Mouse (Mus musculus) left cerebral cortex, adult 18-20 months (tissue): Measurements from ENCODE around the gene F7. TPM values are rescaled to one million over a fixed set of nuclear protein-coding genes. Genes with fewer than 3 reads are reported as not detected.
A peak's percentile ranks its signal among the peaks of the same experiment; 100 is the strongest.
"Not testable (repeated sequence)": the region's sequence is repeated elsewhere in the genome, so short reads cannot be mapped to it uniquely, and the experiment has no call there.

Source experiments
- DNase-seq, 2 experiments: peaks; one replicate each; pipeline ENCODE4 v3.0.0; 2021 to 2022; ENCODE audit warnings: low spot score in 2 of 2, mixed read lengths in 1 of 2
- total RNA-seq, 2 experiments: library from RNA; stranded (reverse); gene quantifications; 2 replicates each; pipeline ENCODE4 v1.2.3; 2021

The F7 gene
- total RNA-seq, 2 experiments from 2014 or later, result 0.19 TPM; not detected in 1

DNA sequence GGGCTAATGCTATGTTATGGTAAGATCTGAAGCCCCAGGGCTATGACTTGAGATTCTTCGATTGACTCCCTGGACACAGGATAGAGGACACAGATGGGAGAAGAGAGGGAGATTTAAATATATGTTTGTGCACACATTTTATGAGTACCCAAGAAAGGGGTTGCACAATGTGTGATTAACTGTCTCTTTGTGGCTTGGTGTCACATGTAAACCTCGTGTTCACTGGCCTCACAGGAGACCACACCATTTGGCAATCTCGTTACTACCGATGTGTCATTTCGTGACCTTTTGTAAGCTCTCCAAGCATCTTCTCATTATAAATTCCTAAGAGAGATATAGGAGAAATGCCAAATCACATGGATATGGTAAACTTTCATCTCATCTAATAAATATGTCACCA lies 1.8 kb downstream of the F7 start:
- no peak for DNase-seq

DNA sequence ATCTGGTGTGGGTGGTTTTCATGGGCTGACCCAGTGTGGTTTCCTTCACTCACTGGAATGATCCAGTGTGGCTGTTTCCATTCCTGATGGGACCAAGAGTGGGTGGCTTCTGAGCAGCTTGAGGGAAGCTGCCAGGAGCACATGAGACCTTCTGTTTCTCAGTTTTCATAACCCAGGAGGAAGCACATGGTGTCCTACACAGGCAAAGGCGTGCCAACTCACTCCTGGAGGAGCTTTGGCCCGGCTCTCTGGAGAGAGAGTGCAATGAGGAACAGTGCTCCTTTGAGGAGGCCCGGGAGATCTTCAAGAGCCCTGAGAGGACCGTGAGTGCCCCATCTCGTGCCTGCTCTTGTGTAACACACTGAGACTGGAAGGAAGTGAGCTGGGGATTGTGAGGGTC lies 2.6 kb downstream of the F7 start:
- DNase-seq, result peak; percentile 72 to 86

DNA sequence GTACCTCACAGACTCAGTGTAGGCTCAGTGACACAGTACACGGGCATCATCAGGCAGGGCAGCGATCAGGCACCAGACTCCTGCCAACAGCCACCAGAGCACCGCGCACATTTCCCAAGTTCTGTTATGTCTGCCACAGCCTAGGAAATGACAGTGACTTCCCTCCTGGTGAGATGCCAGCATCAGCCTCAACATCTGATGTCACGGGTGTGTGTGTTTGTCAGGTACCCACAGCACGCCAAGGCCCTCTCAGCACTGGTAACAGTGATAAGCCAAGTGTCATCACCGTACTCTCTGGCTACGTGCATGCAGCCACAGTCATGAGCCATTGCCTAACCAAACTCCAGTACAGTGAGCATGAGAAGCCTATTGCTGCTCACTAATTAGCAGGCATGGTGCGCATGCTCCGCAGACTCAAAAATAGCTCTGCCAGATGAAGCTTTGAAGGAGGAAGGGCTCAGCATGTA lies 10.5 kb downstream of the F7 start:
- peak in 1 of 2 experiments; percentile 28 for DNase-seq

DNA sequence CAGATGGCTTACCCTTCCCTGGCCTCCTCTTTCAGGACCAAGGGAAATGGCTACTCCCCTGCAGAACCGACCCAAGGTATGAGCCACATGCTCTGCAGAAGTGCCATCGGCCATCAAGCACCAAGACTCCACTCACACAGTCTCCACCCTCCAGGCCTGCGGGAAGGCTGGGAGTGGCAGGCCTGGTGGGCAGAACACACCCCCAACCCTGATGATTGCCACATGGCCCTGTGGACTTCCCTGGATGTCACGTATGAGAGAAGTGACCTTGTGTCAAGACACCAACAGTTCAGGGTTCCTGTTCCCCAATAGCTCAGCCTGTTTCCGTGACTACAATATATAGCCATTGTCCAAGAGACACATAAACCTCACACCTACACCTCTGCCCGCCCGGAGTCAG lies 11.2 kb downstream of the F7 start, which contains the start of gene F10:
Gene F10, plus strand, starts transcription at position 294 of the 400 bp plus-strand sequence.
- DNase-seq, result no peak

DNA sequence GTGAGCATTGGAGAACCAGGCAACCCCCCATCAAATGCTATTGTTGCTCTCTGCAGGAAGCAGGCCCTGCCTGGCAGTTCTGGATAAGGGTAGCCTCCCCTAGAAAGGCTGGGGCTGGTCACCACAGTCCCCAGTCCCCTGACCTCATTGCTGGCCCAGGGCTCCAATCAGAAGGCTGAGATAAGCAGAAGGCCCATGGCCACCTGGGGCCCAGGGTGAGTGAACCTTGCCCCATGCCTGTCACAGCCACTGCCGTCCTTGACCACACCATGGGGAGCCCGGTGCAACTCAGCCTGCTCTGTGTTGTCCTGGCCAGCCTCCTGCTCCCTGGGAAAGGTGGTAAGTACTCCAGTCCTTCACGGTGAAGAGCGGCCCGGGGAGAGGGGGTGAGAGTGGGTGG lies 11.7 kb downstream of the F7 start:
- no peak for DNase-seq

DNA sequence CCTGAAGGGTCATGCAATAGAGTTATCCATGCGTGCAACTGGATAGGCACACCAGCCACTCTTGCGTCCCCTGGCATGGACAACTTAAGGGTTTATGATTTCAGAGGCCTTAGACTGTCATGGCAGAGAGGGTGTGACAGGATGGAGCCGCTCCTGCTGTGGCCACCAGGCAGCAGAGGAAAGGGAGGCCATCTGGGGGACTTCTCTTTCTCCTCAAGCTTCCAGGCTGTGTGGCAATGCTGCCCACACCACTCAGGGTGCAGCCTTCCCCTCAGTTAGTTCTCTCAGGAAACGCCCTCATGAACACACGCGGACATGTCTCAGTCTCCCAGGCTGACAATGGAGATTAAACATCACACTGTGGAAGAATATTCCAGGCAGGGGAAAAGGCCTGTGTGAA lies 13.2 kb downstream of the F7 start:
- DNase-seq, result no peak

DNA sequence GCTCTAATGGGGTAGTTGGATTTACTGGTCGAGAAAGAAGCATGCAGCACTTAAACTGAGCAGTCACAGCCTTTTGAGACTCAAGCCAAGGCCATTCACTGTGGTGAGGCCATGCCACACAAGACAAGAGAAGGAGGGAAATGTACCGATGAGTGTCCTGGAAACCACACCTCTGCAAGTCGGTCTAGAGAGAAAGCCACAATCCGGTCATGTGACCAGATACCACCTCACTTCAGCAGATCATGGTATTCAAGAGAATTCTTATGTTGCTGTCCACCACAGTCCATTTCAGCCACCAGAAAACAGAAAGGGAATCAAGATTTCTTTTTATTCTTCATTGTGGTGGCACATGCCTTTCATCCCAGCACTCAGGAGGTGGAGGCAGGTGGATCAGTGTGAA lies 15.6 kb downstream of the F7 start:
- no peak for DNase-seq

DNA sequence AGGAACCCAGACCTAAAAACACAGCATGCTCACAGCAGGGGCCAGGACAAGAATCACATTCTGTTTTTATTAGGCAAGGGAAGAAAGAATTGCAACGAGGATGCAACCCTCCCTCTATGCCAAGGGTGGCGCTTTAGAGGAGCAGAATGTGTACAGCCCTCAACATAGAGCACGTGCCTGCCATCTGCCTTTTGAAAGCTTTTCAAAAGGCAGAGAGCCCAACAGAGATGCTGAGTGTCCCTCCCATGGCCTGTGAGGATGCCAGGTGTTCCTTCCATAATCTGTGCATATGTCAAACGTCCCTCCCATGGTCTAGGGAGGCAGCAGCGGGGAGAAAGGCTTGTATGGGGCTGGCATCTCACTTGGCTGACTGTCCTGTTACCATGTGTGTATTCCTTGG lies 21.8 kb downstream of the F7 start:
- DNase-seq, result no peak

DNA sequence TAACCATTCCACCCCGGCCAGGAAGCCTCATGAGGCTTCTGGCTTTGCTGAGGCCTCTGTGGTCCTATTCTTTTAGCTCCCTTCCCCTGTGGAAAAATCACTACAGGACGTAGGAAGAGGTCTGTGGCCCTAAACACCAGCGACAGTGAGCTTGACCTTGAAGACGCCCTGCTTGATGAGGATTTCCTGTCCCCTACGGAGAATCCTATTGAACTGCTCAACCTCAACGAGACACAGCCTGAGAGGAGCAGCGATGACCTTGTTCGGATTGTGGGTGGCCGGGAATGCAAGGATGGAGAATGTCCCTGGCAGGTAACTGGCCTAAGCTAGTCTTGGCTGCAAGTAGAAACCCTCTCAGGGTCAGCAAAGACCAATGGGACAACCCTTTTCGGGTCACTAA lies 24.7 kb downstream of the F7 start:
- DNase-seq, result no peak

DNA sequence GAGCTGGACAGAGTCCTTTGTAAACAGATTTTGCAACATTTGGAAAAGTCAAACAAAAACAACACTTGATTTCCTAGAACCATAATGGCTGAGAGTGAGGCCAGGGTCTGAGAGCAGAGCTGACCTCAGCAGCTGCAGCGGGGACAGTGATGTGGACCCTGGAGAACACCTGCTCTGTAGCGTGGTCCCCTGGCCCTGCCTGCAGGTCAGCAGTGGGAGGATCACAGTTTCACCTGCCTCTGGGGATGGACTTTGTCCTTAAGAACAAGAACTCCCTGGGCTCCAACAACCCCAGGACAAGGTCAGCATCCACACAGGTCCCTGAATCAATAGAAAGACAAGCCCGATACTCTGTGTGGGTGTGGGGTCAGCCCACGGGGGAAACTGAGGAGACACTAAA lies 31.5 kb downstream of the F7 start:
- DNase-seq, result no peak

DNA sequence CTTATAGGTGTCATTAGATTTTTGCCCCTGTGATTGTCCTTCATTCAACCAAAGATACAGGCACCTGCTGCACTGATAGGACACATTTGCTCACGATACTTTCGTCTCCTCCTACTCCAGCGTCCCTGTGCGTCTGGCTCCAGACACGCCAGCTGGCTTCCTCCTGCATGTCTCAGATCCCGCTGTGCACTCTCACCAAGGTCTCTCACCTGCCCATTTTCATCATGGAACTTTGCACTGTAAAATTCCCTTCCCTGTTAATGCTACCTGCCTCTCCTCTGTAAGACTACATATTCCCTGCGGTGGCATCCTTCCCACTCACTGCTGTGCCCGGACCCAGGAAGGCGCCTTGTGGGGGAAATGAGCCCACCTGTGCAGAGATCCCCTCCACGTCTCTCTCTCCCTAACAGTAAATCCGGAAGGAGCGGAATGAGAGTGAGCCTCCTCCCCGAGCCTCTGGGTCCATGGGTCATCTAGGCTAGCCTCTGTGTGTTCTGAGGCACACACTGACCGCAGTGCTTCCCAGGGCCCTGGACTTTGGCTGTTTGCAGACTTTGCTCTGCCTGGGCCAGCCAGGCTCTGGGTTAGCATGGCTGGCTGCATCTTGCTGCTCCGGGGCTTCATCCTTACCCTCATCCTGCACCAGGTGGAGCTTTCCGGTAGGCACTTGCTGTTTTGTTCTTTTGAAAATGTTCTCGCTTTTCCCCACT lies 34.8 kb downstream of the F7 start, which contains the start of gene Proz:
Gene Proz, plus strand, starts transcription at position 474 of the 710 bp plus-strand sequence.
- no peak for DNase-seq

DNA sequence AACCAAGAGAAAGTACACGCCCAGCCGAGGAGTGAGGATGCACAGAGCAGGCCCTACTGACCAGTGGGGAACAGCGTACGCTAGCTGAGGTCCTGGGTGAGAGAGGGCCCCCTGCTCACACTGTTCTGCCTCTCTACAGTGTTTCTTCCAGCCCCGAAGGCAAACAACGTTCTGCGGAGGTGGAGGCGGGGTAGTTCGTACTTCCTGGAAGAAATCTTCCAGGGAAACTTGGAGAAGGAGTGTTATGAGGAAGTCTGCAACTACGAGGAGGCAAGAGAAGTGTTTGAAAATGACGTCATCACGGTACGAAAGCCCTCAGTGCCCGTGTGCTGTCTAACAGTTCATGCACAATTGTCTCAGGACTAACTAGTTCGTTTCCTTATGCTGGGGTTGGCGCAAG lies 37.3 kb downstream of the F7 start:
- no peak for DNase-seq

DNA sequence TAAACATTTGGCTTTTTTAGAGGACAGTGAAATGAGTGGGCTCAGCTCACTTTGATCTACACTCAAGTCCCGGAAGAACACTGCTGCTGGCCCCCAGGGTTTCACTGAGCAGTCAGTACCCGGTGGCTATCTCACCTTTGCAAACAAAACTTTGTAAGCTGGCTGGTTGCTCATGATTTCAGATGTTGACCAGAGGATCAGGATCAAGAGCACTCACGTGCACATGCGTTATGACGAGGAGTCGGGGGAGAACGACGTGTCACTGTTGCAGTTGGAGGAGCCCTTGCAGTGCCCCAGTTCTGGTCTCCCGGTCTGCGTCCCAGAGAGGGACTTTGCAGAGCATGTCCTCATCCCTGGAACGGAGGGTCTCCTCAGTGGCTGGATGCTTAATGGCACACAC lies 47.4 kb downstream of the F7 start:
- DNase-seq, result no peak

DNA sequence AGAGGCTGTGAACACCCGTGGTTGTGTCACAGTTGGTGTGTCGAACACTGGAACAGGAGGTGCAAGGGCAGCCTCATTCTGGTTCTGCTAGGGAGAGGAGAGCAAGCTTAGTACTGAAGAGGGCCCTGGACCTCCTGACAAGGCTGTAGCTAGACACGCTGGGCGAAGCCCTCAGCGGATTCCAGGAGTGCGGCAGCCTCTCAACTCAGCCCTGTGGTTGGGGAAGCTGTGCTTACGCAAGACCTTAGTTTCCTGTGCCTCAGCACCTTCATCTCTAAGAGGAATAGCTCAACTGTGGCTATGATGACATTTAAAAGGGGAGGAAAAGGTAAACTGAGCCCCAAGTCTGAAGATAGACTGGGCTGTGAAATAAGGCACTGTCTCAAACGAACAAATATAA lies 49.2 kb downstream of the F7 start:
- DNase-seq, result no peak

DNA sequence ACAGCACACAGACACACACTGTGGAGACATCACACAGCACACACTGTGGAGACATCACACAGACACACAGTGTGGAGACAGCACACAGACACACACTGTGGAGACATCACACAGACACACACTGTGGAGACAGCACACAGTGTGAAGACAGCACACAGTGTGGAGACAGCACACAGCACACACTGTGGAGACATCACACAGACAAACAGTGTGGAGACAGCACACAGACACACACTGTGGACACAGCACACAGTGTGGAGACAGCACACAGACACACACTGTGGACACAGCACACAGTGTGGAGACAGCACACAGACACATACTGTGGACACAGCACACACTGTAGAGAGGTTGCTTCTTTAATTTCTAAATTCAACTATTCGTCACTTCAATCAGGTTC lies 49.7 kb downstream of the F7 start:
- not testable (repeated sequence) for DNase-seq

DNA sequence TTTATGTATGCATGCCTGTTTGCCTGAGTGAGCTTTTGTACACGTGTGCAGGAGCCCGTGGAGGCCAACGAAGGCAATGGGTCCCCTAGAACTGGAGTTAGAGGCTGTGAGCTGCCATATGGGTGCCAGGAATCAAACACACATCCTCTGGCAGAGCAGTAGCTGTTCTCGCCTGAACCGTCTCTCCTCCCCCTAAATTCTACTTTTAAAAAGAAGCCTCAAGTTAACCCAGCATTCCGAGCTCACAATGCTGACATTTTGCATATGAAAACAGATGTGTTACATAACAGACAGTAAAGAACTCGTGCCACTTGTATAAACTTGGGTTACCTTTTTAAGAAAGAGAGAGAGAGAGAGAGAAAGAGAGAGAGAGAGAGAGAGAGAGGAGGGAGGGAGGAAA lies 51.7 kb downstream of the F7 start:
- no peak for DNase-seq

Other genes starting within 250 kb of the F7 start
- gene Mcf2l, start 152.2 kb upstream of the F7 start, total RNA-seq, result 100 to 1,000 TPM; 239 to 243 TPM
- not detected for gene F10, start 11.3 kb downstream of the F7 start, total RNA-seq
- not detected for gene Proz, start 34.9 kb downstream of the F7 start, total RNA-seq
- 10 to 100 TPM; 26.0 to 32.1 TPM for gene Pcid2, start 79.4 kb downstream of the F7 start, total RNA-seq
- gene Cul4a, start 79.6 kb downstream of the F7 start, total RNA-seq, result 10 to 100 TPM; 50.3 to 50.9 TPM
- gene Lamp1, start 133.1 kb downstream of the F7 start, total RNA-seq, result 100 to 1,000 TPM; 269 to 280 TPM
- 1 to 10 TPM; 5.1 to 5.2 TPM for gene Grtp1, start 174.6 kb downstream of the F7 start, total RNA-seq
- gene Adprhl1, start 228.1 kb downstream of the F7 start, total RNA-seq, result 1 to 10 TPM; 1.0 to 1.6 TPM